Mouse (Mus musculus) limb, embryonic 14.5 days (tissue): Measurements from ENCODE around the gene Psmd9. TPM values are rescaled to one million over a fixed set of nuclear protein-coding genes. Genes with fewer than 3 reads are reported as not detected.

ENCODE experiments used
- ATAC-seq: fragments of 200-750 bp; cut with Nextera tagmentation; 2 replicates; pipeline ENCODE4 v1.8.0; 2017; ENCODE audit warnings: low read depth, moderate number of reproducible peaks, moderate TSS enrichment; ENCODE audit not compliant: low FRiP score
- DNase-seq: peaks from one replicate; pipeline ENCODE4 v3.0.0-alpha.2; 2015; ENCODE audit warnings: low spot score
- H3K27ac ChIP-seq: fragments of 300-500 bp; sonication (generic); replicated peaks from 2 replicates; pipeline ENCODE4 v1.5.1; 2014; ENCODE audit warnings: low read depth, mild to moderate bottlenecking, low read length, moderate library complexity, mixed read lengths
- H3K27me3 ChIP-seq: fragments of 300-500 bp; sonication (generic); 2 replicates; pipeline ENCODE4 v1.6.1; 2014; ENCODE audit warnings: low read length, mixed read lengths; ENCODE audit not compliant: control insufficient read depth, insufficient read depth
- H3K36me3 ChIP-seq: fragments of 300-500 bp; sonication (generic); 2 replicates; pipeline ENCODE4 v1.6.1; 2014; ENCODE audit warnings: mild to moderate bottlenecking, low read length, moderate library complexity, mixed read lengths; ENCODE audit not compliant: control insufficient read depth, insufficient read depth
- H3K4me1 ChIP-seq: fragments of 300-500 bp; sonication (generic); 2 replicates; pipeline ENCODE4 v1.6.1; 2014; ENCODE audit warnings: antibody characterized with exemption, low read length, mixed read lengths; ENCODE audit not compliant: control insufficient read depth, insufficient read depth
- H3K4me2 ChIP-seq: fragments of 300-500 bp; sonication (generic); replicated peaks from 2 replicates; pipeline ENCODE4 v1.6.1; 2014; ENCODE audit warnings: low read depth, mild to moderate bottlenecking, low read length, moderate library complexity; ENCODE audit not compliant: severe bottlenecking
- H3K4me3 ChIP-seq: fragments of 300-500 bp; sonication (generic); replicated peaks from 2 replicates; pipeline ENCODE4 v1.5.1; 2014; ENCODE audit warnings: low read length
- H3K9ac ChIP-seq: fragments of 300-500 bp; sonication (generic); 2 replicates; pipeline ENCODE4 v1.6.1; 2014; ENCODE audit warnings: mild to moderate bottlenecking, low read depth, low read length, moderate library complexity; ENCODE audit not compliant: severe bottlenecking
- H3K9me3 ChIP-seq: fragments of 300-500 bp; sonication (generic); 2 replicates; pipeline ENCODE4 v1.6.1; 2016; ENCODE audit warnings: low read length; ENCODE audit not compliant: control insufficient read depth
- POLR2A ChIP-seq: fragments of 200-500 bp; IDR thresholded peaks from 2 replicates; pipeline ENCODE4 v1.8.0; 2012; ENCODE audit warnings: inconsistent platforms, mild to moderate bottlenecking, moderate library complexity, borderline replicate concordance; ENCODE audit not compliant: insufficient read depth, insufficient read length; ENCODE audit errors: extremely low read depth
- WGBS: fragments of 180-500 bp; shearing (Covaris S2); extraction: QIAGEN DNeasy Blood & Tissue Kit; methylation state at CpG from one replicate; pipeline ENCODE4 v1.1.7; 2014; 5-methylcytosine and 5-hydroxymethylcytosine counted together
- polyA plus RNA-seq, 2 experiments: library from polyadenylated mRNA; depleted of rRNA in 1 of 2; stranded (reverse) in 1 of 2; unstranded in 1 of 2; fragments of >200 nt; fragmentation: Nextera tagmentation in 1 of 2; extraction: Ambion mirVana in 1 of 2; gene quantifications; 2 replicates each; pipeline versions ENCODE4 v1.2.1 to v1.2.3; 2012 to 2014

Psmd9 gene
- polyA plus RNA-seq, 2 experiments = 44.0 to 65.1 TPM

- no peak overlapping the region for H3K4me3 ChIP-seq
- no peak overlapping the region for H3K27ac ChIP-seq
- no peak for TF ChIP-seq POLR2A
- H3K9ac ChIP-seq = no peak overlapping the region
- WGBS = 81% methylated on average over 9 of the region's 9 CpGs
- H3K27me3 ChIP-seq = no peaks in the 10 kb centered on the region
- no peak for ATAC-seq
- DNase-seq = no peak
- H3K36me3 ChIP-seq = no peaks in the 10 kb centered on the region
- H3K4me2 ChIP-seq = no peak overlapping the region
- H3K9me3 ChIP-seq = no peaks in the 10 kb centered on the region
- H3K4me1 ChIP-seq = no peaks in the 10 kb centered on the region
Measured at GRCm38 (mm10) chr5:123294653-123295052, 125.4 kb downstream of the Psmd9 start.

- H3K4me1 ChIP-seq = peaks cover 7% of the 10 kb centered on the region; the same call in 1 of the 2 replicates
- DNase-seq = no peak
- 64% methylated on average over 12 of the region's 12 CpGs for WGBS
- H3K9me3 ChIP-seq = no peaks in the 10 kb centered on the region
- no peaks in the 10 kb centered on the region for H3K27me3 ChIP-seq
- no peak overlapping the region for H3K4me2 ChIP-seq
- H3K4me3 ChIP-seq = no peak overlapping the region
- no peak for ATAC-seq
- no peak overlapping the region for H3K9ac ChIP-seq
- no peak for TF ChIP-seq POLR2A
- H3K27ac ChIP-seq = no peak overlapping the region
- H3K36me3 ChIP-seq = no peaks in the 10 kb centered on the region
Measured at GRCm38 (mm10) chr5:123296224-123296806, 127.1 kb downstream of the Psmd9 start.

DNA sequence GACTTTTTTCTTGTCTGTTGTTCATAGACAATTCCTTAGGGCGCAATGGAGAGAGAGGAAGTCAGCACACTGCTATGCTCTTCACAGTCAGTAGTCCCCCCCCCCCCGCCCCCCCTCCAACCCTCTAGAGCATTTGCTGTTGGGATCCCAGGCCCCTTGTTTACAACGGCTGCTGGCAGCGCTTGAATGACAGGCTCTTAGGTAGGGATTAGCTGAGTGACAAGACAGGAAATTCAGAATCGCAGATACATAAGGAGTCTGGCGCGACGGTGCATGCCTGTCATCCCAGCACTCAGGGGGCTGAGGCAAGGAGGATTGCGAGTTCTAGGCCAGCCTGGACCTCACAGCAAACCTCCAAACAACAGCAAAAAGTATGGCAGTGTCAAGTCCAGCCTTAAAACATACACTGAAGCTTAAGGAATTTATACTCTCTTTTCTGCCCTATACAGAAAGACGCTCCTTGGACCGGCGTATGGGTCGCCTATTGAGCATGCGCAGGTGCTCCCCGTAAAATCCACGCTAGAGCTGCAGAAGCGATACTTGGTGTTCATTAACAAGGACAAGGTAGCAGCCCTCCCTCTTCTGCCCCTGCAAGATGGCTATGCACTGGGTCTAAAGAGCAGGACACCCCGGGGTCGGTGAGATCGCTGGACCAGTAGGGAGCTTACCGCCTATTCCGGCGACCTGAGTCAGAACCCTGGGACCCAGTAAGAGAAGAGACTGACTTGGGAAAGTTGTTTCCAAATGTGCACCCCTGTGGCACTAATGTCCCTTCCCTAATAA lies 128.0 kb downstream of the Psmd9 start:
- Histone ChIP-seq H3K9ac (no peak overlapping the region), H3K4me2 (no peak overlapping the region), H3K4me3 (no peak overlapping the region), H3K27ac (no peak overlapping the region), H3K4me1 (peaks cover 7% of the 10 kb centered on the region; the same call in 1 of the 2 replicates), H3K36me3 (no peaks in the 10 kb centered on the region), H3K27me3 (no peaks in the 10 kb centered on the region), H3K9me3 (no peaks in the 10 kb centered on the region)
- 48% methylated on average over 23 of the region's 23 CpGs for WGBS
- no peak for TF ChIP-seq POLR2A
- no peak for ATAC-seq
- DNase-seq = no peak

GRCm38 (mm10) chr5:123297830-123298229 lies 128.6 kb downstream of the Psmd9 start:
- H3K9me3 ChIP-seq = no peaks in the 10 kb centered on the region
- no peak overlapping the region for H3K4me3 ChIP-seq
- ATAC-seq (no peak), DNase-seq (no peak)
- peaks cover 7% of the 10 kb centered on the region; the same call in 1 of the 2 replicates for H3K4me1 ChIP-seq
- H3K27me3 ChIP-seq = no peaks in the 10 kb centered on the region
- WGBS = 77% methylated on average over 7 of the region's 7 CpGs
- no peak overlapping the region for H3K27ac ChIP-seq
- TF ChIP-seq POLR2A = no peak
- no peaks in the 10 kb centered on the region for H3K36me3 ChIP-seq
- no peak overlapping the region for H3K9ac ChIP-seq
- no peak overlapping the region for H3K4me2 ChIP-seq

- ATAC-seq = no peak
- H3K9ac ChIP-seq = no peak overlapping the region
- peaks cover 7% of the 10 kb centered on the region; the same call in 1 of the 2 replicates for H3K4me1 ChIP-seq
- no peaks in the 10 kb centered on the region for H3K9me3 ChIP-seq
- H3K4me2 ChIP-seq = no peak overlapping the region
- no peak overlapping the region for H3K27ac ChIP-seq
- H3K4me3 ChIP-seq = no peak overlapping the region
- WGBS = 88% methylated on average over 6 of the region's 6 CpGs
- no peak for DNase-seq
- H3K27me3 ChIP-seq = no peaks in the 10 kb centered on the region
- no peak for TF ChIP-seq POLR2A
- H3K36me3 ChIP-seq = no peaks in the 10 kb centered on the region
Measured at GRCm38 (mm10) chr5:123298526-123298925, 129.3 kb downstream of the Psmd9 start.

Other genes starting within 250 kb of the Psmd9 start
- gene Kdm2b, start 179.6 kb upstream of the Psmd9 start, polyA plus RNA-seq (2012; rRNA removed) = 40.9 and 45.8 TPM in 2 replicates
- 37.0 and 41.7 TPM in 2 replicates for gene Kdm2b, start 179.6 kb upstream of the Psmd9 start, polyA plus RNA-seq (2014; fragmentation: Nextera tagmentation; extraction: Ambion mirVana)
- 25.0 and 35.0 TPM in 2 replicates for gene Orai1, start 154.3 kb upstream of the Psmd9 start, polyA plus RNA-seq (2012; rRNA removed)
- 20.7 and 20.9 TPM in 2 replicates for gene Orai1, start 154.3 kb upstream of the Psmd9 start, polyA plus RNA-seq (2014; fragmentation: Nextera tagmentation; extraction: Ambion mirVana)
- gene Morn3, start 122.4 kb upstream of the Psmd9 start, polyA plus RNA-seq (2012; rRNA removed) = not detected in 2 replicates
- not detected in 2 replicates for gene Morn3, start 122.4 kb upstream of the Psmd9 start, polyA plus RNA-seq (2014; fragmentation: Nextera tagmentation; extraction: Ambion mirVana)
- gene Tmem120b, start 101.0 kb upstream of the Psmd9 start, polyA plus RNA-seq (2012; rRNA removed) = 21.0 and 21.8 TPM in 2 replicates
- 13.8 and 14.8 TPM in 2 replicates for gene Tmem120b, start 101.0 kb upstream of the Psmd9 start, polyA plus RNA-seq (2014; fragmentation: Nextera tagmentation; extraction: Ambion mirVana)
- gene Rhof, start 36.7 kb upstream of the Psmd9 start, polyA plus RNA-seq (2012; rRNA removed) = 5.8 and 6.6 TPM in 2 replicates
- gene Rhof, start 36.7 kb upstream of the Psmd9 start, polyA plus RNA-seq (2014; fragmentation: Nextera tagmentation; extraction: Ambion mirVana) = 3.9 and 4.9 TPM in 2 replicates
- 15.0 and 17.5 TPM in 2 replicates for gene Setd1b, start 27.2 kb upstream of the Psmd9 start, polyA plus RNA-seq (2012; rRNA removed)
- 11.7 and 13.2 TPM in 2 replicates for gene Setd1b, start 27.2 kb upstream of the Psmd9 start, polyA plus RNA-seq (2014; fragmentation: Nextera tagmentation; extraction: Ambion mirVana)
- not detected in 2 replicates for gene Hpd, start 13.3 kb downstream of the Psmd9 start, polyA plus RNA-seq (2012; rRNA removed)
- gene Hpd, start 13.3 kb downstream of the Psmd9 start, polyA plus RNA-seq (2014; fragmentation: Nextera tagmentation; extraction: Ambion mirVana) = not detected in 2 replicates
- 0.86 and 0.87 TPM in 2 replicates for gene Wdr66, start 82.7 kb downstream of the Psmd9 start, polyA plus RNA-seq (2012; rRNA removed)
- gene Wdr66, start 82.7 kb downstream of the Psmd9 start, polyA plus RNA-seq (2014; fragmentation: Nextera tagmentation; extraction: Ambion mirVana) = 0.50 and 0.53 TPM in 2 replicates
- gene Bcl7a, start 174.4 kb downstream of the Psmd9 start, polyA plus RNA-seq (2012; rRNA removed) = 28.3 and 31.4 TPM in 2 replicates
- gene Bcl7a, start 174.4 kb downstream of the Psmd9 start, polyA plus RNA-seq (2014; fragmentation: Nextera tagmentation; extraction: Ambion mirVana) = 20.1 and 25.4 TPM in 2 replicates
- 28.3 and 37.8 TPM in 2 replicates for gene Mlxip, start 225.4 kb downstream of the Psmd9 start, polyA plus RNA-seq (2012; rRNA removed)
- gene Mlxip, start 225.4 kb downstream of the Psmd9 start, polyA plus RNA-seq (2014; fragmentation: Nextera tagmentation; extraction: Ambion mirVana) = 16.5 and 19.7 TPM in 2 replicates